Mouse (Mus musculus) kidney, embryonic 16.5 days (tissue): ENCODE results near the gene Mrpl36. TPM values are rescaled to one million over a fixed set of nuclear protein-coding genes. Genes with fewer than 3 reads are reported as not detected.

ENCODE experiments used
- ATAC-seq: fragments of 200-750 bp; cut with Nextera tagmentation; 2 replicates; pipeline ENCODE4 v1.8.0; 2017; ENCODE audit warnings: moderate TSS enrichment; ENCODE audit not compliant: low FRiP score, low TSS enrichment
- H3K27ac ChIP-seq: fragments of 300-500 bp; sonication (generic); 2 replicates; pipeline ENCODE4 v1.5.1; 2014; ENCODE audit warnings: low read length
- H3K27me3 ChIP-seq: fragments of 300-500 bp; sonication (generic); 2 replicates; pipeline ENCODE4 v1.6.1; 2014; ENCODE audit warnings: low read length, control low read depth, mixed read lengths; ENCODE audit not compliant: insufficient read depth
- H3K36me3 ChIP-seq: fragments of 300-500 bp; sonication (generic); 2 replicates; pipeline ENCODE4 v1.6.1; 2014; ENCODE audit warnings: low read length, control low read depth, mixed read lengths; ENCODE audit not compliant: insufficient read depth
- H3K4me1 ChIP-seq: fragments of 300-500 bp; sonication (generic); 2 replicates; pipeline ENCODE4 v1.6.1; 2014; ENCODE audit warnings: low read length, control low read depth, mixed read lengths; ENCODE audit not compliant: insufficient read depth
- H3K4me2 ChIP-seq: fragments of 300-500 bp; sonication (generic); replicated peaks from 2 replicates; pipeline ENCODE4 v1.6.1; 2014; ENCODE audit warnings: low read depth, low read length
- H3K4me3 ChIP-seq: fragments of 300-500 bp; sonication (generic); 2 replicates; pipeline ENCODE4 v1.5.1; 2014; ENCODE audit warnings: mild to moderate bottlenecking, low read length
- H3K9ac ChIP-seq: fragments of 300-500 bp; sonication (generic); replicated peaks from 2 replicates; pipeline ENCODE4 v1.6.1; 2014; ENCODE audit warnings: low read length
- H3K9me3 ChIP-seq: fragments of 300-500 bp; sonication (generic); 2 replicates; pipeline ENCODE4 v1.6.1; 2016; ENCODE audit warnings: low read length, control low read depth
- WGBS: fragments of 180-500 bp; shearing (Covaris S2); extraction: QIAGEN DNeasy Blood & Tissue Kit; methylation state at CpG from one replicate; pipeline ENCODE4 v1.1.7; 2014; 5-methylcytosine and 5-hydroxymethylcytosine counted together
- polyA plus RNA-seq: library from polyadenylated mRNA; unstranded; fragments of >200 nt; fragmentation: Nextera tagmentation; extraction: Ambion mirVana; gene quantifications from 2 replicates; pipeline ENCODE4 v1.2.1, GENCODE M21; 2015

Mrpl36 gene
- 115 and 127 TPM in 2 replicates for polyA plus RNA-seq

GRCm38 (mm10) chr13:73327827-73328698, at the start of gene Mrpl36, which contains the start of gene Ndufs6:
Gene Mrpl36 (plus strand): TSS chr13:73328513.
Gene Ndufs6 (minus strand): TSS chr13:73328542.
- peak within 1 kb of the TSS; percentile 92 for H3K4me3 ChIP-seq
- H3K9me3 ChIP-seq = no peaks in the 10 kb centered on the region
- WGBS = under 1% methylated on average over 45 of the region's 45 CpGs
- peaks cover 23% of the 10 kb centered on the region for H3K36me3 ChIP-seq
- H3K27ac ChIP-seq = peak within 1 kb of the TSS; percentile 81
- H3K4me2 ChIP-seq = peak within 1 kb of the TSS; percentile 80
- peak within 1 kb of the TSS; percentile 87 for H3K9ac ChIP-seq
- H3K4me1 ChIP-seq = peaks cover 19% of the 10 kb centered on the region
- peak; percentile 91 for ATAC-seq
- no peaks in the 10 kb centered on the region for H3K27me3 ChIP-seq

GRCm38 (mm10) chr13:73279196-73279595, 49.1 kb upstream of the Mrpl36 start:
- ATAC-seq = no peak

DNA sequence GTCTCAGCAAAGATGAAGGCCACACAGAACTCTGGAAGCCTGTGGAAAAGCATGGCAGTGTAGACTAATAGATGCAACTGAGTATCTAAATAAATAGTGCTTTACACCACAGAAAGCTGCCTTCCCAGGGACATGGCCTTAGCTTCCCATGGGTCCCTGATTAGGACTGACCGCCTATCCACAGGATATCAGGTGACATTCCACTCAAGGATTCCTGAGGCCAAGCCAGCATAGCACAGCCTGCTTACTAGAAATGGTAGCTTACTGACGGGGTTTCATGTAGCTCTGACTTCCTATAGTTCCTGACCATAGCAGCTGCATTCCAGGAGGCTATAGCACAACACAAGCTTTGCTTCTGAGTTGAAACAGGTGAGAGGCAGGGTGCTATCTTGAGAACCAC, 45.9 kb upstream of the Mrpl36 start:
- WGBS = 49% methylated on average over 2 of the region's 2 CpGs
- Histone ChIP-seq H3K36me3 (no peaks in the 10 kb centered on the region), H3K9ac (no peak overlapping the region), H3K27ac (no peak overlapping the region), H3K4me1 (no peaks in the 10 kb centered on the region), H3K4me2 (no peak overlapping the region), H3K4me3 (no peak overlapping the region), H3K27me3 (no peaks in the 10 kb centered on the region), H3K9me3 (no peaks in the 10 kb centered on the region)
- no peak for ATAC-seq

More at GRCm38 (mm10) chr13:73279196-73279595, 49.1 kb upstream of the Mrpl36 start:
- no peaks in the 10 kb centered on the region for H3K4me1 ChIP-seq
- no peak overlapping the region for H3K4me2 ChIP-seq
- no peaks in the 10 kb centered on the region for H3K36me3 ChIP-seq
- 73% methylated on average over 1 of the region's 1 CpGs for WGBS
- no peak overlapping the region for H3K27ac ChIP-seq
- H3K4me3 ChIP-seq = no peak overlapping the region
- H3K9ac ChIP-seq = no peak overlapping the region
- no peaks in the 10 kb centered on the region for H3K9me3 ChIP-seq
- H3K27me3 ChIP-seq = peaks cover 15% of the 10 kb centered on the region

DNA sequence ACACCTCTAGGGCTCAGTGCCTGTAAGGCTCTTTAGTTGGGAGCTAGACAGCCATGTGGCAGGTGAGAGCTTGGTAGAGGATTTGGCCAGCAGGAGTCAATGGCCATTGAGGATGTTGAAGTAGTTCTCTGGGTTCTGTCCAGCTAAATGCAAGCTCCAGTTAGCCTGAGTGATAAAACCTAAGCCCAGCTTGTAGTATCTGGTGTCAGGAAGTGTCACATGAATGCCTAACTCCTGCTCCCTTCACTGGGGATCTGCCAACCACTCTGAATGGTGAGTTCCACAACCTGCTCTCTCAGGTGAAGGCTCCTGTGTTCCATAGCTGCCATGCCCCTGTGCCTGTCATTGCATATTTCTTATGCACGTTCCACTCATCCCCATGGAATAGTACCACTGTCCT, 44.8 kb upstream of the Mrpl36 start:
- H3K4me3 ChIP-seq = no peak overlapping the region
- H3K36me3 ChIP-seq = no peaks in the 10 kb centered on the region
- H3K4me2 ChIP-seq = no peak overlapping the region
- 0 out of 2 replicates have a peak, but pooled peaks cover 2% of the 10 kb centered on the region for H3K27me3 ChIP-seq
- H3K9me3 ChIP-seq = no peaks in the 10 kb centered on the region
- H3K27ac ChIP-seq = no peak overlapping the region
- H3K4me1 ChIP-seq = no peaks in the 10 kb centered on the region
- ATAC-seq = no peak
- WGBS = 92% methylated on average over 1 of the region's 1 CpGs
- H3K9ac ChIP-seq = no peak overlapping the region

GRCm38 (mm10) chr13:73290206-73290605, 38.1 kb upstream of the Mrpl36 start:
- H3K27ac ChIP-seq = no peak overlapping the region
- no peak overlapping the region for H3K9ac ChIP-seq
- H3K4me1 ChIP-seq = no peaks in the 10 kb centered on the region
- H3K36me3 ChIP-seq = no peaks in the 10 kb centered on the region
- H3K9me3 ChIP-seq = no peaks in the 10 kb centered on the region; the same call in 1 of the 2 replicates
- WGBS = 72% methylated on average over 6 of the region's 6 CpGs
- H3K27me3 ChIP-seq = 0 out of 2 replicates have a peak, but pooled peaks cover 2% of the 10 kb centered on the region
- no peak for ATAC-seq
- H3K4me2 ChIP-seq = no peak overlapping the region
- no peak overlapping the region for H3K4me3 ChIP-seq

- WGBS = 17% methylated on average over 2 of the region's 2 CpGs
- Histone ChIP-seq H3K4me2 (no peak overlapping the region), H3K27me3 (0 out of 2 replicates have a peak, but pooled peaks cover 2% of the 10 kb centered on the region), H3K9ac (no peak overlapping the region), H3K27ac (no peak overlapping the region), H3K9me3 (no peaks in the 10 kb centered on the region; the same call in 1 of the 2 replicates), H3K4me3 (no peak overlapping the region), H3K4me1 (no peaks in the 10 kb centered on the region), H3K36me3 (no peaks in the 10 kb centered on the region)
- ATAC-seq = no peak
Measured at GRCm38 (mm10) chr13:73291102-73291501, 37.2 kb upstream of the Mrpl36 start.

DNA sequence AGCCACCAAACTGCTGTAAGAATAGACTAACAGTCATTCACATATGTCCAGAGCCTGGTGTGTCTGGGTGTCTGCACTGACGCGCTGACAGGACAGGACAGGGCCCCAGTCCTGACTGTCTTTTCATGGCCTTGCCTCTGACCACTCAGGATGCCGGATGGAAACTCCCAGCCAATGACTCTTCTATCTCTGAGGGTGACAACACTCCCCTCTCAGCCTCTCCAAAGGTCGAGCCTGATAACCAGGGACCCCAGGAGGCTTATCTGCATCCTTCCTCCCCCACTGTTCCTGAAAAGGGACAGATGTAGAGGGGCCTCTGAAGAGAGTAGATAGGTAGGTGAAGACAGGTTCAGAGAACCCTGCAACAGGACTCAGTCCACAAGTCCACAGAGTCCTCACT, 29.6 kb upstream of the Mrpl36 start:
- no peaks in the 10 kb centered on the region for H3K4me1 ChIP-seq
- H3K9me3 ChIP-seq = no peaks in the 10 kb centered on the region; the same call in 1 of the 2 replicates
- no peak for ATAC-seq
- no peak overlapping the region for H3K9ac ChIP-seq
- no peaks in the 10 kb centered on the region for H3K27me3 ChIP-seq
- H3K4me3 ChIP-seq = no peak overlapping the region
- no peaks in the 10 kb centered on the region for H3K36me3 ChIP-seq
- 73% methylated on average over 4 of the region's 4 CpGs for whole genome bisulfite sequencing
- no peak overlapping the region for H3K27ac ChIP-seq
- no peak overlapping the region for H3K4me2 ChIP-seq

DNA sequence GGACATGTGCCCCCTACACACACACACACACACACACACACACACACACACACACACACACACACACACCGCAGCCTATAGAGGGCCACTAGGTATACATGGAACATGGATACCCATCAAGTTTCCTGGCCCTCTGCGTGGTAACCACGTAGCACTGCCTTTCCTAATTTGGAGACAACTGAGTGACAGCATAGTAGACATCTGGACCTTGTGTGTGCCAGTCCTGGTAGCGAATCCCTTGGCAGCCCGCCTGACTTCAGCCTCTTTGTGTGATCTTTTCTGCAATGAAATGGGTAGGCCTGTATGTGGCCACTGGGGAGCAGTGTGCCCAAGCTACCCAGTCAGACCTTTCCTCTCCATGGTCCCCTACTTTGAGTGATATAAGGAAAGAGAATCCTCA, 29.0 kb upstream of the Mrpl36 start:
- 89% methylated on average over 5 of the region's 5 CpGs for WGBS
- no peaks in the 10 kb centered on the region for H3K4me1 ChIP-seq
- no peak overlapping the region for H3K9ac ChIP-seq
- no peaks in the 10 kb centered on the region for H3K36me3 ChIP-seq
- no peak overlapping the region for H3K4me3 ChIP-seq
- H3K27me3 ChIP-seq = no peaks in the 10 kb centered on the region
- ATAC-seq = no peak
- H3K27ac ChIP-seq = no peak overlapping the region
- no peaks in the 10 kb centered on the region; the same call in 1 of the 2 replicates for H3K9me3 ChIP-seq
- no peak overlapping the region for H3K4me2 ChIP-seq

DNA sequence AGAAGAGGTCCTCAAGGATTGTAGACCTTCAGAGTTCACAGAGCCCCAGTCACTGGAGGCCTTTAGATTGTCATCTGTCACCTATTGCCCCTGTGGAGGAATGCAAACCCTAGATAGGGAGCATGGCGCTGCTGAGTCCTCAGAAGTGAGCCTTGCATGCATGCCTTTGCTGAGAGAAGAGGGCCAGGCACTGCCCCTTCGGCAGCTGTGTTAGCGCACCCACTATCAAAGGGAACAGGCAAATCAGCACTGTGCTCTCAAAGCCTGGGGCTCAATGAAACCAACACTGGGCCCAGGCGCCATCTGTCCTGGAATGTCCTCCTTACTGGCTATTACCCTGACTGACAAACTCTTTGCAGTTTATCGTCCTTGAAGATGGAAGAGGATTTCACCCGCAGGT, 23.6 kb upstream of the Mrpl36 start:
- H3K4me1 ChIP-seq = no peaks in the 10 kb centered on the region
- no peak for ATAC-seq
- H3K4me2 ChIP-seq = no peak overlapping the region
- no peaks in the 10 kb centered on the region for H3K9me3 ChIP-seq
- 0 out of 2 replicates have a peak, but pooled peaks cover 4% of the 10 kb centered on the region for H3K27me3 ChIP-seq
- whole genome bisulfite sequencing = 42% methylated on average over 6 of the region's 6 CpGs
- no peak overlapping the region for H3K27ac ChIP-seq
- H3K36me3 ChIP-seq = no peaks in the 10 kb centered on the region
- H3K9ac ChIP-seq = no peak overlapping the region
- no peak overlapping the region for H3K4me3 ChIP-seq
